Mouse (Mus musculus): ENCODE data around the gene Cerk. TPM values are rescaled to one million over a fixed set of nuclear protein-coding genes. Genes with fewer than 3 reads are reported as not detected.

Gene Cerk
- polyA plus RNA-seq, 1 experiment from 2014 or later = 13.6 TPM

DNA sequence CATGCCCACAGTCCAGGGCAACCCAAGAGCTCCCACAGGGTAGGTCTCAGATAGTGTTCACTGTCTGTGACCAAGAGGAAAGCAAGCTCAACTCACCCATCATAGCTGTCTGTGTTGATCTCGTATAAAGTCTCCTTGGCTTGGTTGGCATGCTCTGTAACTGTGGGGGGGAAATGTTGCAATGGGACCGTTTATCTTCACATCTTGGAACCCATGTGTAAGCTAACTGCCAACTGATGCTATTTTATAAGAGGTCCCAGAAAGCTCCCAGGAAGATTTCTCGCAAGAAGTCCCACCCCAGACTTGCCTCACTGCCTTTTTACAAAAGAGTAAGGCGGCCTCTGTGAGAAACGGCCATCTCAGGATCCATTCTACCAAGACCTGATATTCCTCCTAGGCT lies 29.4 kb downstream of the Cerk start:
- Histone ChIP-seq H3K4me3 (ENCODE audit: low read length) (no peak overlapping the region), H3K4me1 (ENCODE audit: insufficient read depth, low read length) (no peaks in the 10 kb centered on the region), H3K36me3 (ENCODE audit: insufficient read depth, low read length) (peaks cover 15% of the 10 kb centered on the region; the same call in 1 of the 2 replicates), H3K27ac (ENCODE audit: low read length) (no peak overlapping the region), H3K4me2 (replicated peaks; ENCODE audit: low read depth, low read length) (no peak overlapping the region), H3K9ac (replicated peaks; ENCODE audit: low read length) (no peak overlapping the region), H3K27me3 (ENCODE audit: insufficient read depth, low read length) (no peaks in the 10 kb centered on the region), H3K9me3 (ENCODE audit: low read length) (no peaks in the 10 kb centered on the region)
- WGBS = 74% methylated on average over 5 of the region's 5 CpGs
- no peak for ATAC-seq (ENCODE audit: low FRiP score, low TSS enrichment)

DNA sequence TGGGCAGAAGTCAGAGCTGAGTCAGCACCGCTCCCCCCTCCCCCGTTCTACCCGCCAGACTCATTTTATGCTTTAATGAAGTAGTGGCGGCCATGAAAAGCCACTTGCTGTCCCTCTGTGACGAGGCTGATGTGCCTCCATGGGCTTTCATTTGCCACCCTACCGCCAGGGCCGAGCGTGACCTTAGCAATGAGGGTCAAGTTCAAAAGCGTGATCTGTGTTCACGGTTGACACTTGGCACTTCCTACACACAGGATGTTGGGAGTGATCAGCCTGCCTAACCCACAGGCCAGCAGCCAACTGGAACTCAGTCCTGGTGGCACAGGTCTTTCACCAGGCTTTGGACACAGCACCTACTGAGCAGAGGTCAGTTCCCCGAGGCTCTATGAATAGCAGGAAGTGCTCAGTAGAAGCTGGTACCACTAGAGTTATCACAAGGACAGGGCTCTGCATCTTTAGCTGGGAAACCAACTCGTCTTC lies 32.4 kb downstream of the Cerk start:
- Histone ChIP-seq H3K27ac (ENCODE audit: low read length) (no peak overlapping the region), H3K27me3 (ENCODE audit: insufficient read depth, low read length) (no peaks in the 10 kb centered on the region), H3K4me1 (ENCODE audit: insufficient read depth, low read length) (no peaks in the 10 kb centered on the region), H3K9me3 (ENCODE audit: low read length) (no peaks in the 10 kb centered on the region), H3K4me2 (replicated peaks; ENCODE audit: low read depth, low read length) (no peak overlapping the region), H3K36me3 (ENCODE audit: insufficient read depth, low read length) (peaks cover 14% of the 10 kb centered on the region; the same call in 1 of the 2 replicates), H3K4me3 (ENCODE audit: low read length) (no peak overlapping the region), H3K9ac (replicated peaks; ENCODE audit: low read length) (no peak overlapping the region)
- no peak for ATAC-seq (ENCODE audit: low FRiP score, low TSS enrichment)
- 87% methylated on average over 12 of the region's 12 CpGs for WGBS

DNA sequence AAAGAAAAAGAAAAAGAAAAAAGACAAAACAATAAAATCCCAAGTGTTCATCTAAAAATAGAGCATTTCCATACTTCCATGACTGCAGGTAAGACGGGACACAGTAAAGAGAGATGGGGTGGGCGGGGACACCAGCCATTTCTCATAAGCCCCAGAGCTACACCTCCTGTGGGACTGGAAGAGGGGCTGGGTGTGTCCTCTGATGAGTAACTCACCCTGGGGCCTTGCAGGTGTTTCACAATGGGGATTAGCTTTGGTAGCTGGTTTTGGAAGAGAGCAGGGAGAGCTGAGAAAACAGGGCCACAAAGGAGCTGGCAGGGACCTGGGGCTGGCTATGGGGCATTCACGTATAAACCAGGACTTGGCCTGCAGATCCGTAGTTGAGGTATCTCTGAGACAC lies 35.3 kb downstream of the Cerk start:
- H3K4me2 ChIP-seq (replicated peaks; ENCODE audit: low read depth, low read length) = no peak overlapping the region
- H3K36me3 ChIP-seq (ENCODE audit: insufficient read depth, low read length) = peaks cover 14% of the 10 kb centered on the region; the same call in 1 of the 2 replicates
- no peak overlapping the region for H3K4me3 ChIP-seq (ENCODE audit: low read length)
- no peaks in the 10 kb centered on the region for H3K4me1 ChIP-seq (ENCODE audit: insufficient read depth, low read length)
- no peak overlapping the region for H3K27ac ChIP-seq (ENCODE audit: low read length)
- no peaks in the 10 kb centered on the region for H3K27me3 ChIP-seq (ENCODE audit: insufficient read depth, low read length)
- no peak for ATAC-seq (ENCODE audit: low FRiP score, low TSS enrichment)
- no peaks in the 10 kb centered on the region for H3K9me3 ChIP-seq (ENCODE audit: low read length)
- 81% methylated on average over 4 of the region's 4 CpGs for WGBS
- H3K9ac ChIP-seq (replicated peaks; ENCODE audit: low read length) = no peak overlapping the region

DNA sequence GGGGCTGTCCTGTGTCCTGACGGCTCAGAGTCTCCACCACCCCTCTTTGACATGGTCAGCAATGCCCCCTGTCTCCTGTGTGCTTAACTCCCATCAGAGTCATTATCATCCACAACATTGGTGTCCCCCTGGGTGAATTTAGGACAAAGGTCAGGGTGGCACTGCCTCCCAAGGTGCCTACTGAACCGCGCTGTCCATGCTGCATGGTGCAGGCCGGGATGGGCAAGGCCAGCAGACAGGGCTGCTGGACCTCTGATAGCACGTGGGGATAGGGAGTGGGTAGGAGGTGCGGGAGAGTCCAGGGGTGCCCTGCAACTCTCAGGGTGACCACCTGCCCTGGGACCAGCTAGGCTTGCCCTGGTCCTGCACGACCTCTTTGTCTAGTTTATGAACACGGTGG lies 39.0 kb downstream of the Cerk start:
- Histone ChIP-seq H3K4me3 (ENCODE audit: low read length) (no peak overlapping the region), H3K4me1 (ENCODE audit: insufficient read depth, low read length) (no peaks in the 10 kb centered on the region), H3K27me3 (ENCODE audit: insufficient read depth, low read length) (no peaks in the 10 kb centered on the region), H3K9ac (replicated peaks; ENCODE audit: low read length) (no peak overlapping the region), H3K4me2 (replicated peaks; ENCODE audit: low read depth, low read length) (no peak overlapping the region), H3K36me3 (ENCODE audit: insufficient read depth, low read length) (peaks cover 6% of the 10 kb centered on the region; the same call in 1 of the 2 replicates), H3K9me3 (ENCODE audit: low read length) (no peaks in the 10 kb centered on the region), H3K27ac (ENCODE audit: low read length) (no peak overlapping the region)
- ATAC-seq (ENCODE audit: low FRiP score, low TSS enrichment) = peak; percentile 15; the same call in 1 of the 2 replicates
- WGBS = 80% methylated on average over 8 of the region's 8 CpGs

DNA sequence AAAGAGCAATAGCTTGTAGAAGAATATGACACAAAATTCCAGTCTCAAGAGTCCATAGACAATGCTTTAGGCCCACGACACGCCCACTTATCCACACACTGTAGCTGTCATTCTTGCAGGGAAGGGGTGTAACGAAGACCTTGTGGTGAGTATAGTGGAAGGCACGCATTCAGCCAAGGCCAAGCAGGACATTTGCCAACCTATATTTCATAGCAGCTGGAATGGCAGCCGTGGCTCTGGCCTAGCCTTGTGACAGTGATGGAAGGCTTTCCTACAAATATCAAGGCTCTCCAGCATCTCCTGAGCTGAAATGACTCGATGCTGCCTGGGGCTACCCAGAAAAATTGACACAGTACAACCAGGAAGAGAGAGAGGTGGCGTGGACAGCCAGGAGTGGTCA lies 40.9 kb downstream of the Cerk start:
- Histone ChIP-seq H3K27ac (ENCODE audit: low read length) (no peak overlapping the region), H3K4me2 (replicated peaks; ENCODE audit: low read depth, low read length) (no peak overlapping the region), H3K9ac (replicated peaks; ENCODE audit: low read length) (no peak overlapping the region), H3K4me3 (ENCODE audit: low read length) (no peak overlapping the region), H3K36me3 (ENCODE audit: insufficient read depth, low read length) (peaks cover 12% of the 10 kb centered on the region), H3K9me3 (ENCODE audit: low read length) (no peaks in the 10 kb centered on the region), H3K4me1 (ENCODE audit: insufficient read depth, low read length) (no peaks in the 10 kb centered on the region), H3K27me3 (ENCODE audit: insufficient read depth, low read length) (no peaks in the 10 kb centered on the region)
- no peak for ATAC-seq (ENCODE audit: low FRiP score, low TSS enrichment)
- whole genome bisulfite sequencing = 83% methylated on average over 7 of the region's 7 CpGs

DNA sequence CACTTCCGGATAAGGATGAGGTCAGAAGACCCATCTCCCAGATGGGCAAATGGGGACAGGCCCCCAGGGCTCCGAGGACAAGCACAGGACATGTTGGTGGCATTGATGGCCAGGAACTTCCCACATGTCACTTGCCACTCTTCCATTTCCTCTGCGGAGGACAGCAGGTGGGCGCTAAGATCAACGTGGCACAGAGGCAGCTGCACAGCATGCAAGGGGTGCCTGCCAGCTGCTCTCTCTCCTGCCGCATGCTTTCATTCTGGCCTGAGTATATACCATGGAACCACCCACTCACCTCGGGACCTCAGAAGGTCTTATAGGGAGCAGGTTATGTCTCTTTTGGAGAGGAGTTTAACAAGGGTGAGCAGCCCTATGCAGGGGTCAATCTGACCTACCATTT lies 41.4 kb downstream of the Cerk start:
- Histone ChIP-seq H3K36me3 (ENCODE audit: insufficient read depth, low read length) (peaks cover 12% of the 10 kb centered on the region), H3K4me2 (replicated peaks; ENCODE audit: low read depth, low read length) (no peak overlapping the region), H3K9me3 (ENCODE audit: low read length) (no peaks in the 10 kb centered on the region), H3K4me3 (ENCODE audit: low read length) (no peak overlapping the region), H3K9ac (replicated peaks; ENCODE audit: low read length) (no peak overlapping the region), H3K27ac (ENCODE audit: low read length) (no peak overlapping the region), H3K4me1 (ENCODE audit: insufficient read depth, low read length) (no peaks in the 10 kb centered on the region), H3K27me3 (ENCODE audit: insufficient read depth, low read length) (no peaks in the 10 kb centered on the region)
- 82% methylated on average over 7 of the region's 7 CpGs for WGBS
- no peak for ATAC-seq (ENCODE audit: low FRiP score, low TSS enrichment)

DNA sequence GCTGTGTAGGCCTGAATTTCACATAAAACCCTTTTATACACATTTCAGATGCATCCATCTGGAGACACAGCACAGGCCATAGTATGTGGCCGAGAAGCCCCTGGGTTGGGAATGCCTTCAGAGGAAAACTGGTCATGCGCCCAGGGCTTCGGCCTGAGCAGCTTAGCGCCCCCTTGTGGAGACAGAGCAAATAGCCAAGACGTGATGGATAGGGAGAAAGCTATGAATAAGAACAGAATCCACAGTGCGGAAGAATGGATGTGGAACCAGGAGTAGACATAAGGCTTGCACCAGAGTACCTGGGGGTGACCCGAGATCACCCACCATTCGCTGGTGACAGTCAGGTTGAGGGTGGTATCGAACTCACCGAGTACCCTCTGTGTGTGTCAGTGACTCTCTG lies 45.6 kb downstream of the Cerk start:
- 0 out of 2 replicates have a peak, but pooled peaks have one; percentile 36 for ATAC-seq (ENCODE audit: low FRiP score, low TSS enrichment)
- no peak overlapping the region for H3K4me3 ChIP-seq (ENCODE audit: low read length)
- 36% methylated on average over 10 of the region's 10 CpGs for WGBS
- no peaks in the 10 kb centered on the region for H3K4me1 ChIP-seq (ENCODE audit: insufficient read depth, low read length)
- H3K4me2 ChIP-seq (replicated peaks; ENCODE audit: low read depth, low read length) = no peak overlapping the region
- H3K36me3 ChIP-seq (ENCODE audit: insufficient read depth, low read length) = peaks cover 12% of the 10 kb centered on the region
- H3K27me3 ChIP-seq (ENCODE audit: insufficient read depth, low read length) = no peaks in the 10 kb centered on the region
- no peak overlapping the region for H3K27ac ChIP-seq (ENCODE audit: low read length)
- no peak overlapping the region for H3K9ac ChIP-seq (replicated peaks; ENCODE audit: low read length)
- H3K9me3 ChIP-seq (ENCODE audit: low read length) = no peaks in the 10 kb centered on the region

DNA sequence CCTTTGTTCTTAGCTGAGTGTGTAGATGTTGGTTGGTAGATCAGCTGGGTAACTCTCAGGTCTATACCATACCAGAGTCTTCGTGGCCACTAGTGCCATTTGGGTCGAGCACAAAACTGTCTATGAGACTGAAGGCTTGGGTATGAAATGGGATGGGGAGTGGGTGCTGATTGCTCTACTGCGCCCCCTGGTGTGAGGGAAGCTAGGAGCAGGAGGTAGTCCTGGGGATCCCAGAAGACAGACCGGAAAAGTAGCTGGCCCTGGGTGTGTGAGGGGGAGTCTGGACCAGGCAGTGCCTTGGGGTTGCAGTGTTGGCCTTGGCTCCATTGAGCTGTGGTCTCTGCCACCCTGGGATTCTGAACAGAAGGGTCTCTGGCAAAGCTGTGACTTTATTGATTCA lies 48.3 kb downstream of the Cerk start:
- no peaks in the 10 kb centered on the region for H3K9me3 ChIP-seq (ENCODE audit: low read length)
- no peak overlapping the region for H3K4me3 ChIP-seq (ENCODE audit: low read length)
- no peaks in the 10 kb centered on the region for H3K4me1 ChIP-seq (ENCODE audit: insufficient read depth, low read length)
- H3K9ac ChIP-seq (replicated peaks; ENCODE audit: low read length) = no peak overlapping the region
- H3K27me3 ChIP-seq (ENCODE audit: insufficient read depth, low read length) = no peaks in the 10 kb centered on the region
- H3K4me2 ChIP-seq (replicated peaks; ENCODE audit: low read depth, low read length) = no peak overlapping the region
- H3K27ac ChIP-seq (ENCODE audit: low read length) = no peak overlapping the region
- WGBS = 68% methylated on average over 4 of the region's 4 CpGs
- H3K36me3 ChIP-seq (ENCODE audit: insufficient read depth, low read length) = peaks cover 12% of the 10 kb centered on the region
- ATAC-seq (ENCODE audit: low FRiP score, low TSS enrichment) = no peak

DNA sequence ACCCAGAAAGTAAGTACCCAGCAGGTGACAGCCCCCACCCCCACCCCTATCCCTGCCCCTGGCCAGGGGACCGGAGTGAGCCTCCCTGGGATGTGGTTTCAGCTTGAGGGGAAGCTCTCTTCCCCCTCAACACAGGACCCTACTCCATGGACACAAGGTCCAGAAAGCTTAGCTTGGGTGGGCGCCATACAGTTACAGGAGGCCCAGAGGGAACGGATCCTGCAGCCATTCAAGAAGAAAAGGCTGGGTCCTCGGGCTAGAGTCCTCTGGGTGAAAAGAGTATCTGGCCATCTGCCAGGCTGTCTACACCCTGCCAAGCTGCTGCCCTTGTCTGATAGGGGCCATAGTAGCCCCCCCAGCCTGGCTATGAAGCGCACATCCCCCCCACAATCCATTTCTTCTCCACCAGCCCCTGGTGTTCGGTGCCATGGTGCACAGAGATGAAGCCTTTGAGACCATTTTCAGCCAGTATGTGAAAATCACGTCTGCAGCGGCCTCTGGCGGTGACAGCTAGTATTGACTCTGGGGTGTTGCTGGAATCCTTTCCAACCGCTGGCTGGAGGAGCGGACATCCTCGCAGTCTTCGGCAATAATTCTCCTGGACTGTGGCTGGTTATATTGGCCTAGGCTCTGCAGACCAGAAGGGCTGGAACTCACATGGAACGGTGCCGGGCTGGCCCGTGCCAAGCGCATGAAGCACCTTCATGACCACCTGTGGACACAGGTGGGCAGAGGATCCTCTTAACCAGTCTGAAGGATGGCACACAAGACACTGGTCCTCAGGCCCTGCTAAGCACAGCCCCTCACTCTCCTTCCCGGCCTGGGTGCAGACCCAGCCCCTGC lies 50.8 kb downstream of the Cerk start:
- H3K9me3 ChIP-seq (ENCODE audit: low read length) = no peaks in the 10 kb centered on the region
- H3K36me3 ChIP-seq (ENCODE audit: insufficient read depth, low read length) = peaks cover 26% of the 10 kb centered on the region
- H3K4me1 ChIP-seq (ENCODE audit: insufficient read depth, low read length) = no peaks in the 10 kb centered on the region
- no peaks in the 10 kb centered on the region for H3K27me3 ChIP-seq (ENCODE audit: insufficient read depth, low read length)
- 39% methylated on average over 18 of the region's 18 CpGs for WGBS
- no peak overlapping the region for H3K4me3 ChIP-seq (ENCODE audit: low read length)
- H3K4me2 ChIP-seq (replicated peaks; ENCODE audit: low read depth, low read length) = no peak overlapping the region
- peak; percentile 41; the same call in 1 of the 2 replicates for ATAC-seq (ENCODE audit: low FRiP score, low TSS enrichment)
- no peak overlapping the region for H3K9ac ChIP-seq (replicated peaks; ENCODE audit: low read length)
- H3K27ac ChIP-seq (ENCODE audit: low read length) = no peak overlapping the region

DNA sequence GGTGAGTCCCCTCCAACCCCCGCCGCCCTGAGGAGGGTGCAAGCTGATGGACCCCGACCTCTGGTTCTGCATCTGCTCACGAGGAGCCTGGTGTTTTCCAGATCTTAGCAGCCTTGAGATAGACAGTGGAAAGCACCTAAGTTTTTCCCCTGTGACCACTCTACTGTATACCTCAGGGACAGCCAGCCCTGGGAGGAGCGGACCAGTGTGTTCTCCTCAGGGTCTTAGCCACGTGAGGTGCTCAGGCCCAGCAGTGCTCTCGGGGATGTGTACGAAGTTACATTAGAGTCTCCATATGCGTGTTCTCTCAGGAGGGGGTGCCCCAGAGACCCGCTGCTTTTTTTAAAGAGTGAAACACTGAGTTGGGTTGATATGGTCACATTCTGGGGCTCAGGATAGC lies 55.3 kb downstream of the Cerk start:
- 0 out of 2 replicates have a peak, but pooled peaks cover 1% of the 10 kb centered on the region for H3K4me1 ChIP-seq (ENCODE audit: insufficient read depth, low read length)
- H3K36me3 ChIP-seq (ENCODE audit: insufficient read depth, low read length) = peaks cover 39% of the 10 kb centered on the region
- H3K9ac ChIP-seq (replicated peaks; ENCODE audit: low read length) = no peak overlapping the region
- no peak for ATAC-seq (ENCODE audit: low FRiP score, low TSS enrichment)
- no peak overlapping the region for H3K4me3 ChIP-seq (ENCODE audit: low read length)
- no peaks in the 10 kb centered on the region for H3K27me3 ChIP-seq (ENCODE audit: insufficient read depth, low read length)
- H3K9me3 ChIP-seq (ENCODE audit: low read length) = no peaks in the 10 kb centered on the region
- WGBS = 89% methylated on average over 10 of the region's 10 CpGs
- no peak overlapping the region for H3K27ac ChIP-seq (ENCODE audit: low read length)
- H3K4me2 ChIP-seq (replicated peaks; ENCODE audit: low read depth, low read length) = no peak overlapping the region
